Mouse (Mus musculus) CH12F3 (cell line): ENCODE results near the gene Stab2.

ENCODE experiments used
- in situ Hi-C: fragments of 300-500 bp; cut with MboI; formaldehyde crosslinking; loops from 2 replicates; pipeline ENCODE4 v1.14.3; 2020; ENCODE audit warnings: low sequenced_read_pairs

The Stab2 gene

DNA sequence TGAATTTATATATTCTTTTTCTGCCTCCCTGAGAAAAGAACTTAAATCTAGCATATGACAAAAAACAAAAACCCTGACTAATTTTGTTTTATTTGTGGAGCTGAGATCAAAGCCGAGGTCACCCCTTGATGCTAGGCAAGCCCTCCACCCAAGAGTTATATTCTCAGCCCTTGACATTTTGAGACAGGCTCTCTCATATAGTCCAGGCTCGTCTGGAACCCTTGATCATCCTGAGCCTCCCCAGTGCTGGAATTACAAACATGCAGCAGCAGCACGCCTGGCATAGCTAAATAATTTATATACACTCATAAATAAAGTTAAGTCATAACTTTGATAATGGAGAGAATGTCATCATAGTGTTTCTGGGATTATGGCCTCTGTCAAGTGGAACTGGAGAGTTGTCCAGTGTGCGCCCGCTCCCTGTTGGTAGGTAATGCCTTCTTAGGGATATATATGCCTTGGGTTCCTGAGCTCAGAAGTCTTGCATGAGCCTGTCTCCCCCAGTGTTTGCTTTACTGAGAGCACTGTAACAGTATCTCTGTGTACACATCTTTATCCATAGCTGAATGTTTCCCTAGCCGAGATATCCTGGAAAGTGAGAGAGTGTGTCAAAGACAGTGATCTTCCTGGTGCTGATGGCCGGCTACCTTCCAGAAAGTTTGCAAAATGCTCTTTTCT is 216.2 kb downstream of the Stab2 start:
- in situ Hi-C loops, result no loop called here
